Mouse (Mus musculus) heart, embryonic 11.5 days (tissue): ENCODE results near the gene Hist1h2bh. TPM values are rescaled to one million over a fixed set of nuclear protein-coding genes. Genes with fewer than 3 reads are reported as not detected.
A peak's percentile ranks its signal among the peaks of the same experiment; 100 is the strongest.
"Not testable (repeated sequence)": the region's sequence is repeated elsewhere in the genome, so short reads cannot be mapped to it uniquely, and the experiment has no call there.

Source experiments
- ATAC-seq: fragments of 200-750 bp; cut with Nextera tagmentation; replicated peaks from 2 replicates; pipeline ENCODE4 v1.8.0; 2017; ENCODE audit warnings: moderate library complexity; ENCODE audit not compliant: insufficient number of reproducible peaks, low FRiP score, low TSS enrichment
- H3K27ac ChIP-seq: fragments of 300-500 bp; sonication (generic); 2 replicates; pipeline ENCODE4 v1.5.1; 2014; ENCODE audit warnings: mild to moderate bottlenecking, low read depth, low read length
- H3K27me3 ChIP-seq: fragments of 300-500 bp; sonication (generic); 2 replicates; pipeline ENCODE4 v1.6.1; 2014; ENCODE audit warnings: mild to moderate bottlenecking, low read length, mixed read lengths; ENCODE audit not compliant: control insufficient read depth, insufficient read depth
- H3K36me3 ChIP-seq: fragments of 300-500 bp; sonication (generic); 2 replicates; pipeline ENCODE4 v1.6.1; 2014; ENCODE audit warnings: mild to moderate bottlenecking, low read length, moderate library complexity, mixed read lengths; ENCODE audit not compliant: control insufficient read depth, insufficient read depth
- H3K4me1 ChIP-seq: fragments of 300-500 bp; sonication (generic); 2 replicates; pipeline ENCODE4 v1.6.1; 2014; ENCODE audit warnings: low read length; ENCODE audit not compliant: control insufficient read depth, insufficient read depth
- H3K4me2 ChIP-seq: fragments of 300-500 bp; sonication (generic); 2 replicates; pipeline ENCODE4 v1.6.1; 2014; ENCODE audit warnings: mild to moderate bottlenecking, moderate library complexity
- H3K4me3 ChIP-seq: fragments of 300-500 bp; sonication (generic); 2 replicates; pipeline ENCODE4 v1.5.1; 2014; ENCODE audit warnings: low read depth, low read length
- H3K9ac ChIP-seq: fragments of 300-500 bp; sonication (generic); 2 replicates; pipeline ENCODE4 v1.6.1; 2014; ENCODE audit warnings: mild to moderate bottlenecking, low read depth, low read length, moderate library complexity
- H3K9me3 ChIP-seq: fragments of 300-500 bp; sonication (generic); replicated peaks from 2 replicates; pipeline ENCODE4 v1.6.1; 2016; ENCODE audit warnings: low read length; ENCODE audit not compliant: control insufficient read depth
- WGBS: fragments of 180-500 bp; shearing (Covaris S2); extraction: QIAGEN DNeasy Blood & Tissue Kit; methylation state at CpG from one replicate; pipeline ENCODE4 v1.1.7; 2014; ENCODE audit not compliant: insufficient replicate concordance; 5-methylcytosine and 5-hydroxymethylcytosine counted together
- polyA plus RNA-seq: library from polyadenylated mRNA; unstranded; fragments of >200 nt; fragmentation: Nextera tagmentation; extraction: Ambion mirVana; gene quantifications from 2 replicates; pipeline ENCODE4 v1.2.1, GENCODE M21; 2014

Hist1h2bh gene
- polyA plus RNA-seq, 1 experiment from 2014 or later, result 0.43 TPM

GRCm38 (mm10) chr13:23575864-23576313 lies 32.7 kb upstream of the Hist1h2bh start:
- Histone ChIP-seq H3K4me3 (peak overlapping the region; percentile 45), H3K27ac (peak overlapping the region; percentile 84), H3K9ac (peak overlapping the region; percentile 76), H3K4me2 (peak overlapping the region; percentile 68)
- WGBS, result 0% methylated on average over 11 of the region's 40 CpGs
- not testable (repeated sequence) for H3K36me3 ChIP-seq, H3K4me1 ChIP-seq, ATAC-seq, H3K27me3 ChIP-seq, H3K9me3 ChIP-seq

- peak within 1 kb of the TSS; percentile 68 for H3K4me2 ChIP-seq
- H3K9ac ChIP-seq, result peak within 1 kb of the TSS; percentile 76
- H3K4me3 ChIP-seq, result peak within 1 kb of the TSS; percentile 45
- WGBS, result under 1% methylated on average over 18 of the region's 18 CpGs
- ATAC-seq, result peak; percentile 60
- no peaks in the 10 kb centered on the region for H3K27me3 ChIP-seq
- H3K36me3 ChIP-seq, result no peaks in the 10 kb centered on the region
- peaks cover 8% of the 10 kb centered on the region; the same call in 1 of the 2 replicates for H3K4me1 ChIP-seq
- peak within 1 kb of the TSS; percentile 84 for H3K27ac ChIP-seq
- H3K9me3 ChIP-seq, result no peaks in the 10 kb centered on the region
Measured at GRCm38 (mm10) chr13:23575271-23575851, 32.2 kb upstream of the Hist1h2bh start, which contains the start of gene Hist1h3d. TSS of gene Hist1h3d (plus strand) at chr13:23575763.

- not testable (repeated sequence) for H3K27me3 ChIP-seq, ATAC-seq, H3K9me3 ChIP-seq, H3K36me3 ChIP-seq
- peak overlapping the region; percentile 75 for H3K4me2 ChIP-seq
- peaks cover 10% of the 10 kb centered on the region for H3K4me1 ChIP-seq
- H3K9ac ChIP-seq, result peak overlapping the region; percentile 59; the same call in 1 of the 2 replicates
- peak overlapping the region; percentile 25 for H3K4me3 ChIP-seq
- peak overlapping the region; percentile 96 for H3K27ac ChIP-seq
- 5% methylated on average over 5 of the region's 39 CpGs for WGBS
Measured at GRCm38 (mm10) chr13:23574546-23575170, 31.5 kb upstream of the Hist1h2bh start.

- Histone ChIP-seq H3K4me2 (peak within 1 kb of the TSS; percentile 75), H3K4me3 (peak within 1 kb of the TSS; percentile 45), H3K27ac (peak within 1 kb of the TSS; percentile 96), H3K9ac (peak within 1 kb of the TSS; percentile 76), H3K4me1 (peaks cover 10% of the 10 kb centered on the region)
- WGBS, result under 1% methylated on average over 30 of the region's 42 CpGs
- H3K9me3 ChIP-seq, H3K27me3 ChIP-seq, H3K36me3 ChIP-seq: not testable (repeated sequence)
- ATAC-seq, result peak; percentile 90
Measured at GRCm38 (mm10) chr13:23573898-23574524, 30.8 kb upstream of the Hist1h2bh start, which contains the start of the genes Hist1h2bf and Hist1h2ad. TSS of gene Hist1h2bf (minus strand) at chr13:23574196. TSS of gene Hist1h2ad (plus strand) at chr13:23574381.

- Histone ChIP-seq H3K4me3 (peak overlapping the region; percentile 51), H3K4me1 (peaks cover 10% of the 10 kb centered on the region), H3K9ac (peak overlapping the region; percentile 76), H3K4me2 (peak overlapping the region; percentile 75), H3K27ac (peak overlapping the region; percentile 96)
- not testable (repeated sequence) for H3K27me3 ChIP-seq, ATAC-seq, H3K36me3 ChIP-seq, H3K9me3 ChIP-seq
- 13% methylated on average over 17 of the region's 20 CpGs for WGBS
Measured at GRCm38 (mm10) chr13:23573034-23573897, 30.1 kb upstream of the Hist1h2bh start.

GRCm38 (mm10) chr13:23572218-23573033 lies 29.2 kb upstream of the Hist1h2bh start:
- H3K4me3 ChIP-seq, result peak overlapping the region; percentile 51
- no peaks in the 10 kb centered on the region for H3K9me3 ChIP-seq
- no peak for ATAC-seq
- WGBS, result 40% methylated on average over 2 of the region's 2 CpGs
- no peaks in the 10 kb centered on the region for H3K27me3 ChIP-seq
- H3K4me1 ChIP-seq, result peaks cover 10% of the 10 kb centered on the region
- H3K4me2 ChIP-seq, result peak overlapping the region; percentile 75
- peak overlapping the region; percentile 96 for H3K27ac ChIP-seq
- H3K9ac ChIP-seq, result peak overlapping the region; percentile 78; the same call in 1 of the 2 replicates
- no peaks in the 10 kb centered on the region for H3K36me3 ChIP-seq

- not testable (repeated sequence) for H3K36me3 ChIP-seq, ATAC-seq, H3K27me3 ChIP-seq, H3K4me1 ChIP-seq, H3K9me3 ChIP-seq
- 4% methylated on average over 10 of the region's 34 CpGs for WGBS
- Histone ChIP-seq H3K4me2 (peak overlapping the region; percentile 75), H3K4me3 (peak overlapping the region; percentile 51), H3K27ac (peak overlapping the region; percentile 96), H3K9ac (peak overlapping the region; percentile 78)
Measured at GRCm38 (mm10) chr13:23571504-23572217, 28.5 kb upstream of the Hist1h2bh start.
